9 mouse cellular contexts compared by ENCODE assay signal in genomic region chr6:37037115-37037908, GRCm38 (mm10).
DNase-seq lines count a peak whose midpoint lies in the region; ATAC-seq and TF ChIP-seq lines count a peak whose summit lies in the region.
"Had no signal": no experiment of that assay in that cellular context is flagged by ENCODE, and none has a peak within 500 bp of the region (broad histone marks: within the 10 kb centered on the region; RNA-seq: fewer than 3 reads in every experiment).

No protein-coding gene starts in this region.

- no peak overlapping the region for H3K9ac ChIP-seq in lung, embryonic 14.5 days
- no peak overlapping the region for H3K9ac ChIP-seq in intestine, postnatal 0 days (ENCODE audit: low read depth, low read length)
- H3K9ac ChIP-seq: limb, embryonic 12.5 days had no signal

- peaks cover 4% of the 10 kb centered on the region; the same call in 1 of the 2 replicates for H3K4me1 ChIP-seq in lung, embryonic 14.5 days (ENCODE audit: insufficient read depth)
- H3K4me1 ChIP-seq in intestine, postnatal 0 days (replicated peaks; ENCODE audit: control insufficient read depth, insufficient read depth, low read length) = no peaks in the 10 kb centered on the region; the same call in 1 of the 2 replicates
- H3K4me1 ChIP-seq: limb, embryonic 12.5 days had no signal

- H3K9me3 ChIP-seq in lung, embryonic 14.5 days (ENCODE audit: low read depth, low read length) = no peaks in the 10 kb centered on the region
- no peaks in the 10 kb centered on the region for H3K9me3 ChIP-seq in intestine, postnatal 0 days (ENCODE audit: control insufficient read depth)
- H3K9me3 ChIP-seq: limb, embryonic 12.5 days had no signal

- H3K27ac ChIP-seq in lung, embryonic 14.5 days (ENCODE audit: low read depth) = no peak overlapping the region
- no peak overlapping the region for H3K27ac ChIP-seq in intestine, postnatal 0 days (ENCODE audit: low read depth, low read length)
- H3K27ac ChIP-seq: limb, embryonic 12.5 days had no signal

- no peak overlapping the region for H3K4me3 ChIP-seq in lung, embryonic 14.5 days (ENCODE audit: low read depth, low read length)
- H3K4me3 ChIP-seq in intestine, postnatal 0 days (ENCODE audit: low read depth, low read length) = no peak overlapping the region
- H3K4me3 ChIP-seq: limb, embryonic 12.5 days had no signal

- DNase-seq in lung, embryonic 14.5 days = peak; percentile 76
- DNase-seq in lung, adult 18-20 months = no peak
- peak; percentile 6 for DNase-seq in thymus, postnatal 36 days
- DNase-seq in adrenal gland, postnatal 25 days = no peak

- no peak overlapping the region for H3K4me2 ChIP-seq in lung, embryonic 14.5 days
- no peak overlapping the region for H3K4me2 ChIP-seq in intestine, postnatal 0 days (replicated peaks; ENCODE audit: low read depth)
- H3K4me2 ChIP-seq: limb, embryonic 12.5 days had no signal

- no peaks in the 10 kb centered on the region for H3K36me3 ChIP-seq in lung, embryonic 14.5 days (ENCODE audit: insufficient read depth)
- no peaks in the 10 kb centered on the region for H3K36me3 ChIP-seq in intestine, postnatal 0 days (ENCODE audit: control insufficient read depth, insufficient read depth)
- H3K36me3 ChIP-seq: limb, embryonic 12.5 days had no signal

- 70% methylated on average over 11 of the region's 11 CpGs for WGBS in lung, embryonic 14.5 days
- 72% methylated on average over 11 of the region's 11 CpGs for WGBS in intestine, postnatal 0 days

- TF ChIP-seq CTCF in lung, embryonic 14.5 days (IDR thresholded peaks at IDR 0.05; ENCODE audit: low read depth) = peak; percentile 76
- TF ChIP-seq CTCF in intestine, postnatal 0 days (IDR thresholded peaks at IDR 0.05; ENCODE audit: low read depth) = peak; percentile 73

- peak; percentile 86 for ATAC-seq in lung, embryonic 14.5 days (ENCODE audit: insufficient read depth)
- ATAC-seq in activated CD4-positive, CD25-positive, alpha-beta regulatory T cell, adult 4 months = peak; percentile 43
- ATAC-seq in frontal cortex, adult (ENCODE audit: low TSS enrichment) = peak; percentile 85
- ATAC-seq in intestine, postnatal 0 days = no peak
- ATAC-seq in megakaryocyte progenitor cell, adult 5-6 weeks (replicated peaks; ENCODE audit: poor library complexity) = peak; percentile 79

- H3K27me3 ChIP-seq in lung, embryonic 14.5 days (ENCODE audit: insufficient read depth, low read length) = no peaks in the 10 kb centered on the region
- no peaks in the 10 kb centered on the region for H3K27me3 ChIP-seq in intestine, postnatal 0 days (replicated peaks; ENCODE audit: control insufficient read depth, insufficient read depth, low read length)
- H3K27me3 ChIP-seq: limb, embryonic 12.5 days had no signal

Comparison
In these comparisons a context has a peak if more than half of its experiments do, and no peak if none do; other contexts are left out.
1. DNase-seq: peak in lung, embryonic 14.5 days (single experiment) and thymus, postnatal 36 days (2 of 2); none in lung, adult 18-20 months (0 of 2) and adrenal gland, postnatal 25 days (single experiment).